Mouse (Mus musculus) megakaryocyte, embryonic 14.5 days (primary cell): ENCODE data around the gene Bdh2.

Source experiments
- FLI1 ChIP-seq: IDR thresholded peaks from 2 replicates; pipeline ENCODE4 v1.6.1; 2012; ENCODE audit warnings: low read length, inconsistent platforms, mixed read lengths
- GATA1 ChIP-seq: IDR thresholded peaks from 3 replicates; pipeline ENCODE4 v1.6.1; 2012; ENCODE audit warnings: mixed read lengths, low read length, inconsistent platforms, borderline replicate concordance

DNA sequence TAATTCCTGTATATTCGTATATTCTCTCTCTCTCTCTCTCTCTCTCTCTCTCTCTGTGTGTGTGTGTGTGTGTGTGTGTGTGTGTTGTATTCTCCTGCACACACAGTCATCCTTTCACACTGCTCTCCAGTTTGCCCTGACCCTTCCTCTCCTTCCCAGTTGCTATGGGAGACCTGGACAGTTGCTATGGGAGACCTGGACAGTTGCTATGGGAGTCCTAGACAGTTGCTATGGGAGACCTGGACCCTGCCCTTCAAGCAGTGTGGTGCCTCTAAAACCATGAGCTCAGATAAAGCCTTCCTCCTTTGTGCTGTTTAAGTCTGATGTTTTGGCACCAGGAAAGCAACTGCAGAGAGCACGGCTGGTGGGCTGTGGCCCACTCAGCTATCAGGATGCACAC is 32.7 kb downstream of the Bdh2 start:
- no peak for TF ChIP-seq GATA1
- no peak for TF ChIP-seq FLI1
